Mouse (Mus musculus) ES-Bruce4 (cell line): ENCODE results near the gene Ap3d1.

Source experiments
- CTCF ChIP-seq: IDR thresholded peaks from one replicate; pipeline ENCODE4 v1.8.1; 2011; ENCODE audit warnings: low read depth, low read length
- EP300 ChIP-seq: IDR thresholded peaks from 2 replicates; pipeline ENCODE4 v1.6.1; 2011; ENCODE audit warnings: low read depth, low read length; ENCODE audit not compliant: insufficient read depth
- POLR2A ChIP-seq: IDR thresholded peaks from one replicate; pipeline ENCODE4 v1.8.1; 2011; ENCODE audit warnings: low read length; ENCODE audit not compliant: insufficient read depth

DNA sequence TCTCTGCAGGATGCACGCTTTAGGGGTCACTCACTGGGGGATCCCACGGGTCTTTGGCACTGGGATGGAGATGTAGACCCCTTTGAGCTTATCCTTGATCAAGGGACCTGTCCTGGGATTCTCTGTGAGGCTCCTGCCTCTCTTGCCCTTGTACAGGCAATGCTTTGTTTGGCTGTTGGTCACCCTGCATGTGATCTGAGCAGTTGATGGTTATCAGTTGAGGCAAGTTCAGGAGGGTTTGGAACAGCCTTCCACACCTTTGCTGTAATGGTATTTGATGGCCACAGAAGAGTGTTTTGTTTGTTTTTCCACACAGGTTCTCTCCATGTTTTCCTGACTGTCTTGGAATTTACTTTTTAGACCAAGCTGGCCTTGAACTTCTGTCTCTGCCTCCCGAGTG, 19.8 kb upstream of the Ap3d1 start:
- TF ChIP-seq POLR2A (no peak), CTCF (no peak), EP300 (no peak)
